Mouse (Mus musculus): ENCODE measurements around the gene Lbx1.

Lbx1 gene

DNA sequence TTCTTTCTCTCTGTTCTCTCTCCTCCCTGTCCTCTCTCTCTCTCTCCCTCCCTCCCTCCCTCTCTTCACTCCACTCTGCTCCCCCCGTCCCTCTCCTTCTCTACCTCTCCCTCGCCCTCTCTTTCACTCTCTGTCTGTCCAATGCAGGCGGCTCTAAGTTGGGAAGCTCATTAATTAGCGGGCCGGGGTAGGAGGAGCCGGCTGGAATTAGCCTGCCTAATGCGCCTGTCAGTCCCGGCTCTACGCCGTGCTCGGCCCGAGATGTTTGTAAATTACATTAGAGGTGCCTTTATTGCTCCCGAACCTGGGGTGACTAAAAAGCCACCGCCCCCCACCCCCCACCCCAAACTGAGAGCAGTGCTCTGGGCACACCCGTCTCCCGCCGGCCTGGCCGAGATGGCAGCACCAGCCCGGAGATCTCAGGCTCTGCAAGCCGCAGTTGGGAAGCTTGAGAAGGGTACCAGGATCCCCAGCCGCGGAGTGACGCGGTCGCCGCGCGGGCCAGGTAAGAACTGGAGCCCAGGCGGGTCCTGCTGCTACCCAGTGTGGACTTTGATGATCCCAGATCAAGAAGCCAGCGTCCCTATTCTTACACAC lies at the start of gene Lbx1:
TSS of gene Lbx1 (minus strand) at position 47 of the 597 bp plus-strand sequence.
- no peak for DNase-seq

DNA sequence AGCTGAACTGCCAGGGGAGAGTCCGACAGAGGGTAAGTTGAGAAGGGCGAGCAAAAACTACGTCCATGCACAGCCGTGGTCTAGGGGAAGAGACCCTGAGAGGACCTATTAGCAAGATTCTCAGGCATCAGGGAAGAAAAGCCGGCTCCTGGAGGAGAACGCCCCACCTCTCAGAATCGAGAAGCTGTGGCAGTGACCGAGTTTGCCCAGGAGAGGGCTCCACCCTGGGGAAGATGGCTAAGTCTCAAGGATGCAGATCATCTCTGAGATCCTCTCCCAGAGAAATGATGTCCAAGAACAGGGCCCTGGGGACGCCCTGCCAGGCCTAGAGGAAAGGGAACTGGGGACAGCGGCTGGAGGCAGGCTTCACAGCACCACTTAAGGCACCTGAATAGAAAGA lies 47.7 kb upstream of the Lbx1 start:
- DNase-seq, result no peak

DNA sequence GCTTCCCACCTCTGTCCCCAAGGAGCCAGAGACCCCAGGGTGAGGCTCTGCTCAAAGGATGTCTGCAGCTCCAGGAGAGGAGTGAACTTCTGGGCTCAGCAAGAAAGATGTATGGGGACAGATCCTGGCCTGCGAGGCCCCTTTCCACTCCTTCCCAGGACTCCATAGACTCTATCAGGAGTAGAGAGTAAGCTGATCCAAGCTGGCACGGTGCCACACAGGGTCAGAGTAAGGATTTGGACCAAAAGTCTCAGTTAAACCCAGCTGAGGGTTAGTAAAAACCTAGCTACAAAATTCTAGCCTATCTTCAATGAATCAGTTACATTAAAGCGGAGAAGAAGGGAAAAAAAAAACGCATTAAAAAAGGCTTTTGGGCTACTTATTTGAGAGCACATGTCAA lies 40.6 kb upstream of the Lbx1 start:
- no peak for DNase-seq

GRCm38 (mm10) chr19:45271986-45272385 lies 36.4 kb upstream of the Lbx1 start:
- no peak for DNase-seq

GRCm38 (mm10) chr19:45262995-45263394 lies 27.4 kb upstream of the Lbx1 start:
- no peak for DNase-seq

- no peak for DNase-seq
Measured at GRCm38 (mm10) chr19:45257414-45258326, 22.1 kb upstream of the Lbx1 start.

DNA sequence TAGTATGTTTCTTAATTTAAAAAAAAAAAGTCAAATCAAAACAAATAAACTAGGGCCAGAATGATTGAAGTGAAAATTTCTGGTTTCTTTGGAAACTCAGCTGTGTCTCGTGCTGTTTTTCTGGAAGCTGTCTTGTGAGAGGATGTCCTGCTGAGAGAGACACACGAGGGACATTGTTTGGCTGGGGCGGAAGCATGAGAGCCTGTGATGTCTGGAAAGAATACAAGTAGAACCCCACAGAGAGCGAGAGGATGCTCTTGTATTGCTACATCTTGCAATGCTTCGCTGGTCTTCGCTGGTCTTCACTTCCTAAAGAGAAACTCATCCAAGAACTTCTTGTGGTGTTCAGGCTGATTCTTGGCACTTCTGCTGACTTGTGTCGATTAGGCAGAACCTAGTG lies 19.2 kb upstream of the Lbx1 start:
- DNase-seq, result no peak

GRCm38 (mm10) chr19:45252436-45252835 lies 16.8 kb upstream of the Lbx1 start:
- no peak for DNase-seq

DNA sequence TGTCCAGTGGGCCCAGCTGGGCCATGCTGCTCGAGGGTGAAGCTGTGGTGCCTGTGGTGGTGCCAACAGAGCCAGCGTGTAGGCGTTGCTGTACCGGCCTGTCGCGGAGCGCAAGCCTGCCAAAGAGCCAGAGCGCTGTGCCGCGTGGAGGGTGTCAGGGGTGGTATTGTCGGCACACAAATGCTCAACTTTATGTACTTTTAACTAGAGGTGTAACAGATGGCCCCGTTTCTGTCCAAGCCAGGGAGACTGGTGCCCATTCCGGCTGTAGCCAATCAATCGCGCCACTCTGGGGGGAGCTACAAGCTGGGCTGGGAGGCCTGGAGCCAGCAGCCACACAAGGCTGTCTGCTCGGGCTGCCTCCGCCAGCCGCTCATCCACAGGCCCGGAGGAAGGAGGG lies 13.1 kb upstream of the Lbx1 start:
- DNase-seq, result no peak

- DNase-seq, result no peak
Measured at GRCm38 (mm10) chr19:45243918-45244700, 8.5 kb upstream of the Lbx1 start.

DNA sequence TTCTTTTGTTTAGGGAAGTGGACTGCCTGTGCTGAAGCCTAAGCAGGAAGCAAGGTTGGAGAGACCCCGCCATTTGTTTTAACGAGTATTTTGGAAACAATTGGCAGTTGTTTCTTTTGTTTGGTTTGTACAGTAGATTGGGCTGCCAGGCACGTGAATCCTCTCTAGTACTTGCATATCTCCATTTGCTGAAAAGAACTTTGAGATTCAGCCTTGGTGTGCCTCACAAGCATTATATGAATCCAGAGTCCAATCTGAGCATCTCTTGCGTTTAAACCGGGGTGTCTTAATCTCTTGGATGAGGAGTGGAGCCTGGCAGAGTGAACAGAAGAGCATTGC lies 7.6 kb upstream of the Lbx1 start:
- no peak for DNase-seq

- DNase-seq, result no peak
Measured at GRCm38 (mm10) chr19:45242348-45243263, 7.0 kb upstream of the Lbx1 start.

DNA sequence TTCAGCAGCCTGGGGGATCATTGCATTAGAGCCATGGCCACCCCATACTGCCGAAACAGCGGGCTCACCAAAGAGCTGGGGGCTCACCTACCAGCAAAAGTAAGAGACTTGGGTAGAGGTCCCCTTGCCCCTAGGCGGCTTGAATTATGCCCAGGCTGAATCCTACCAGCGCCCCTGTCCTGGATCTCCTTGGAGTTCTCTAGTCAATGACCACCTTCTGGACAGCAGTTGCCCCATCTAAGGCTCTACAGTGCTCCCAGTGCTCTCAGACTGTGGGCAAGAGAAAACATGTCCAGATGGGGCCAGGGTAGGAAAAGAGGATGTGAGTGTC lies 6.4 kb upstream of the Lbx1 start:
- no peak for DNase-seq

GRCm38 (mm10) chr19:45240026-45240425 lies 4.4 kb upstream of the Lbx1 start:
- DNase-seq, result no peak

- no peak for DNase-seq
Measured at GRCm38 (mm10) chr19:45239191-45239590, 3.6 kb upstream of the Lbx1 start.

DNA sequence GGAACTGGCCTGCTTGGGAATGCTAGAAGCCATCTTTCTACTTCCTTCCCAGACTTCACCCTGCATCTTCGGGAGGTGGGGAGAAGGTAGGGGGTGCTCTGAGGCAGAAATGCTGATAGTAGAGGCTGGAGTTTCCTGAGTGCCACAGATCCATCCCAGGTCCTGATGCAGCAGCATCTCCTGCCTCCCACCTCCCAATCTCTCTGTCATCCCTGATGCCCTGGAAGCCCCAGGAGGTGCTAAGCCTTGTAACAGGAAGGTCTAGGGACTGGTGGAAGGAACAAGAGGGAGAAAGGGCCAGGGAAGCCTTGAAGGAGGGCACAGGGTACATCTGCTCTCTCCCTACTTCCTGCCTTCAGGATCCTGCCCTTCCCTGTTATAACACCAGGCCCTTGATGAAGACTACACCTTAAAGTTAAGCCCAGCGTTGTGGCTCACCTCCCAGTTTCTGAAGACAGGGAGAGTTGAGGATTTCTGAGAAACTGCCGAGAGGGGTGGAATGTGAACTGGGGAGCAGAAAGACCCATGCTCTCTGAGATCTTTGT lies 2.1 kb upstream of the Lbx1 start:
- DNase-seq, result no peak

DNA sequence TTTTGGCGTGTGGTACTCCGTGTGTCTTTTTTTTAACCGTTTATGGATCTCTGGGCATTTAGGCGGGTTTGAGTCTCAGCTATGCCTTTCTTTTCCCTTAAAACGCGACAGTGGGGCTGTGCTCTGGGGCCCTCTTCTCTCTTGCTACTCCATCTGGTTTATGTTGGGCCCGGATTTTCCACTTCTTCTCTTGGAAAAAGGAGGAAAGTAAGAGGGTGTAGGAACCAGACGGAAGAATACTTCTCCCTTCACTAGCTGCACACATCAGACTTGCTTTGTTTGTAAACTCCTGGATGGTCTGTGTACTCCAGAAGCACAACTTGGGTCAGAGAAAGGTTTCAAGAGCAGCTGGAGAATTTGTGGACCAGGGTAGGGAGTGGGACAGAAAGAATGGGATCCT lies 1.5 kb upstream of the Lbx1 start:
- no peak for DNase-seq

- DNase-seq, result no peak
Measured at GRCm38 (mm10) chr19:45236363-45236942, 841 bp upstream of the Lbx1 start.

GRCm38 (mm10) chr19:45235331-45235741 lies 276 bp downstream of the Lbx1 start:
- no peak for DNase-seq

DNA sequence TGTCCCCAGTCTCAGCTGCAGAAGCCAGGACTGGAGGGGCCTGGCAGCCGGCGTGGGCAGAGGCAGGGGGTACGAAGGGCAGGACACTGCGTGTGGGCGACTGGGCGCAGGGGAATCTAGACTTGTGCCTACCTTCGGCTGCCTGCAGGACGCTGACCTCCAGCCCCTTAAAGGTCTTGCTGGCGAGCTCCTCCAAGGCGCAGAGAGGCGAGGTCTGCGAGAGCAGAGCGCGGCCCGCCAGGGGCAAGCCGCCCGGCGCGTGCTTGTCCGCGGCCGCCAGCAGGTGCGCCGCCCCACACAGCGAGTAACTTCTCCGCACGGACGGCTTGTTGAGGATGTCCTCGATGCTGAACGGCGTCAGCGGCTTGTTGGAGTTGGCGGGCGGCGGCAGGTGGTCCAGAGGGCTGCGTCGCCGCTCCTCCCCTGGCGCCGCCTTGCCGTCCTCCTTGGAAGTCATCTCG lies 811 bp downstream of the Lbx1 start:
- DNase-seq, result no peak

- DNase-seq, result no peak
Measured at GRCm38 (mm10) chr19:45234191-45234770, 1.3 kb downstream of the Lbx1 start.

All from thymus, adult 18-20 months (tissue).